Mouse (Mus musculus) olfactory bulb, adult 2 months (tissue): Measurements from ENCODE around the gene Rbms1.

Source experiments
- CTCF ChIP-seq: fragments of 200-500 bp; IDR thresholded peaks from 2 replicates; pipeline ENCODE4 v1.5.1; 2012; ENCODE audit warnings: low read depth, mild to moderate bottlenecking, low read length, moderate library complexity; ENCODE audit not compliant: insufficient read depth
- POLR2A ChIP-seq: fragments of 200-500 bp; IDR thresholded peaks from 2 replicates; pipeline ENCODE4 v1.6.1; 2012; ENCODE audit warnings: mild to moderate bottlenecking, low read depth, low read length, moderate library complexity; ENCODE audit not compliant: insufficient read depth

DNA sequence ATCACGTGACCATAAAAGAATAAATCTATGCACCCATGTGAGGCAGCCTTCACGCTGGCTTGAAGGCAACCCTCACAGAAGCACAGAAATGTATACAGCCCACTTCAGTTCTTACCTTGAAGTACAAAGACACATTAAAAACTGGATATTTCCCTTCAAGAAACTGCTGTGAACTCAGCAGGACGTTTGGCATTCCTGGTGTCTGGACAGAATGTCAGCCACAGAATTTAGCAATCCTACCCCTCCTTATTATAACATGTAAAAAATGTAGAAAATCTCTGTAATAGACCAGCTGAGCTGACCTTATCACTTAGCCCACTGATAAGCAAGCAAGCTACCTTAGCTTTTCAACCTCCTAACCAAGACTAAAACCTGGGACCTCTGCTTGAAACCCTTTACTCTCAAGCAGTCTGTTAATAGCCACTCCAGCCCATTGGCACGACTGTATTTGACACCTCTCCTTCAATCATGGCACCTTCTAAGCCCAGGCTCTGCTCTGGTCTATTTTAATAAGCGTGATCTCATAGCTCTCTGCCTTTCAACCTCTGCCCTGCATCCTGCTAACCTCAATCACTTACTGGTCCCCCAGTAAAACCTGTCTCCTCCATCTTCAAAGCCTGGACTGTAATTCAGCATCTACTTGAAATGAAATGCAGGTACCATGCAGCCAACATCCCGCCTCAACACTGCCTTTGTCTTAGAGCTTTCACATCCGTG is 90.7 kb downstream of the Rbms1 start:
- no peak for TF ChIP-seq CTCF
- TF ChIP-seq POLR2A: no peak
